Mouse (Mus musculus) urinary bladder, postnatal 10 days (tissue): ENCODE data around the gene Ipo8.

Experiments used
- DNase-seq: peaks from one replicate; pipeline ENCODE4 v3.0.0; 2022; ENCODE audit warnings: low spot score

Ipo8 gene

GRCm38 (mm10) chr6:148756535-148756934 lies 74.7 kb downstream of the Ipo8 start:
- DNase-seq, result no peak

GRCm38 (mm10) chr6:148751400-148751799 lies 79.9 kb downstream of the Ipo8 start:
- no peak for DNase-seq

GRCm38 (mm10) chr6:148750183-148750582 lies 81.1 kb downstream of the Ipo8 start:
- no peak for DNase-seq

- no peak for DNase-seq
Observed at GRCm38 (mm10) chr6:148740521-148741226, 90.6 kb downstream of the Ipo8 start.

- no peak for DNase-seq
Observed at GRCm38 (mm10) chr6:148736390-148736789, 94.9 kb downstream of the Ipo8 start.

- no peak for DNase-seq
Observed at GRCm38 (mm10) chr6:148734012-148734411, 97.3 kb downstream of the Ipo8 start.

GRCm38 (mm10) chr6:148732920-148733319 lies 98.3 kb downstream of the Ipo8 start:
- no peak for DNase-seq

- DNase-seq, result no peak
Observed at GRCm38 (mm10) chr6:148728571-148728970, 102.7 kb downstream of the Ipo8 start.

GRCm38 (mm10) chr6:148727871-148728524 lies 103.3 kb downstream of the Ipo8 start:
- no peak for DNase-seq

GRCm38 (mm10) chr6:148724453-148724852 lies 106.8 kb downstream of the Ipo8 start:
- no peak for DNase-seq
